ENCODE assay signal across 14 mouse cellular contexts in genomic region chr11:97589216-97589615, GRCm38 (mm10). TPM values are rescaled to one million over a fixed set of nuclear protein-coding genes. Genes with fewer than 3 reads are reported as not detected.
A peak's percentile ranks its signal among the peaks of the same experiment; 100 is the strongest.
DNase-seq lines count a peak whose midpoint lies in the region; ATAC-seq and TF ChIP-seq lines count a peak whose summit lies in the region.
"Had no signal": no experiment of that assay in that cellular context is flagged by ENCODE, and none has a peak within 500 bp of the region (broad histone marks: within the 10 kb centered on the region; RNA-seq: fewer than 3 reads in every experiment).

No protein-coding gene starts in this region.

- intact Hi-C loops in gastrocnemius, adult 2 months (cut with DNase I), result no loop called here

- peak; percentile 48 for DNase-seq in gastrocnemius, adult 2 months
- no peak for DNase-seq in gastrocnemius, postnatal 10 days
- DNase-seq in right cerebral cortex, postnatal 25 days, result peak; percentile 47
- DNase-seq in right cerebral cortex, postnatal 14 days, result no peak
- DNase-seq in ovary, postnatal 10 days (ENCODE audit: low spot score), result no peak
- no peak for DNase-seq in liver, embryonic 11.5 days (ENCODE audit: low spot score)
- DNase-seq in urinary bladder, adult 18-20 months (ENCODE audit: low spot score in 2 of 2), result no peak
- DNase-seq: heart, adult 11 months; liver, embryonic 13.5 days had no signal

- peaks cover 11% of the 10 kb centered on the region for H3K4me1 ChIP-seq in limb, embryonic 12.5 days (replicated peaks)
- peaks cover 3% of the 10 kb centered on the region; the same call in 1 of the 2 replicates for H3K4me1 ChIP-seq in liver, embryonic 11.5 days (replicated peaks; ENCODE audit: control insufficient read depth, insufficient read depth, low read length)

- peak overlapping the region; percentile 24 for H3K4me2 ChIP-seq in limb, embryonic 12.5 days
- no peak overlapping the region for H3K4me2 ChIP-seq in liver, embryonic 11.5 days
- H3K4me2 ChIP-seq: embryonic facial prominence, embryonic 15.5 days; hindbrain, embryonic 15.5 days; liver, embryonic 13.5 days; midbrain, embryonic 12.5 days; stomach, embryonic 15.5 days had no signal

- H3K9me3 ChIP-seq in limb, embryonic 12.5 days, result no peaks in the 10 kb centered on the region
- H3K9me3 ChIP-seq in liver, embryonic 11.5 days (ENCODE audit: control insufficient read depth, low read length), result no peaks in the 10 kb centered on the region
- H3K9me3 ChIP-seq: embryonic facial prominence, embryonic 15.5 days; hindbrain, embryonic 15.5 days; liver, embryonic 13.5 days; midbrain, embryonic 12.5 days; stomach, embryonic 15.5 days had no signal

- no peak for ATAC-seq in limb, embryonic 12.5 days (ENCODE audit: insufficient number of reproducible peaks, insufficient read depth, low FRiP score, low TSS enrichment, low read depth)
- no peak for ATAC-seq in liver, embryonic 11.5 days (replicated peaks; ENCODE audit: low FRiP score)

- H3K4me3 ChIP-seq in gastrocnemius, adult 2 months, result no peak overlapping the region
- H3K4me3 ChIP-seq in limb, embryonic 12.5 days (replicated peaks), result no peak overlapping the region
- no peak overlapping the region for H3K4me3 ChIP-seq in liver, embryonic 11.5 days (ENCODE audit: low read depth, low read length)
- H3K4me3 ChIP-seq: embryonic facial prominence, embryonic 15.5 days; hindbrain, embryonic 15.5 days; liver, embryonic 13.5 days; midbrain, embryonic 12.5 days; stomach, embryonic 15.5 days had no signal

- WGBS in limb, embryonic 12.5 days, result 1% methylated on average over 10 of the region's 10 CpGs
- 24% methylated on average over 10 of the region's 10 CpGs for WGBS in liver, embryonic 11.5 days

- peaks cover 6% of the 10 kb centered on the region for H3K27me3 ChIP-seq in limb, embryonic 12.5 days
- peaks cover 10% of the 10 kb centered on the region; the same call in 1 of the 2 replicates for H3K27me3 ChIP-seq in liver, embryonic 11.5 days (replicated peaks; ENCODE audit: control insufficient read depth, insufficient read depth, low read length)
- H3K27me3 ChIP-seq: hindbrain, embryonic 15.5 days had no signal

- no peaks in the 10 kb centered on the region for H3K36me3 ChIP-seq in limb, embryonic 12.5 days
- no peaks in the 10 kb centered on the region for H3K36me3 ChIP-seq in liver, embryonic 11.5 days (ENCODE audit: control insufficient read depth, insufficient read depth, low read length)
- H3K36me3 ChIP-seq: embryonic facial prominence, embryonic 15.5 days; hindbrain, embryonic 15.5 days; liver, embryonic 13.5 days; midbrain, embryonic 12.5 days; stomach, embryonic 15.5 days had no signal

- no peak overlapping the region for H3K9ac ChIP-seq in limb, embryonic 12.5 days (replicated peaks)
- H3K9ac ChIP-seq in liver, embryonic 11.5 days (ENCODE audit: low read depth, low read length), result no peak overlapping the region
- H3K9ac ChIP-seq: embryonic facial prominence, embryonic 15.5 days; hindbrain, embryonic 15.5 days; liver, embryonic 13.5 days; midbrain, embryonic 12.5 days; stomach, embryonic 15.5 days had no signal

- no peak overlapping the region for H3K27ac ChIP-seq in gastrocnemius, adult 2 months
- no peak overlapping the region for H3K27ac ChIP-seq in limb, embryonic 12.5 days
- no peak overlapping the region for H3K27ac ChIP-seq in liver, embryonic 11.5 days (ENCODE audit: low read depth, low read length)
- H3K27ac ChIP-seq: embryonic facial prominence, embryonic 15.5 days; hindbrain, embryonic 15.5 days; liver, embryonic 13.5 days; midbrain, embryonic 12.5 days; stomach, embryonic 15.5 days had no signal

- TF ChIP-seq CTCF in gastrocnemius, adult 2 months (IDR thresholded peaks at IDR 0.05), result no peak

RNA-seq across cellular contexts. Expression of gene Srcin1, which starts 13.2 kb away (rescaled TPM):
- total RNA-seq in gastrocnemius, adult 2 months (2021), result 1 to 10 TPM in 1 of 2 experiments, under 1 TPM in 1; 0.61 to 1.2 TPM
- 1 to 10 TPM; 1.1 to 1.4 TPM for total RNA-seq in gastrocnemius, postnatal 10 days (2021)
- polyA plus RNA-seq in limb, embryonic 12.5 days (2016; fragmentation: Nextera tagmentation; extraction: Ambion mirVana), result 0.27 and 0.79 TPM in 2 replicates
- 0.13 and 0.14 TPM in 2 replicates for polyA plus RNA-seq in liver, embryonic 11.5 days (2014; fragmentation: Nextera tagmentation; extraction: Ambion mirVana)
- polyA plus RNA-seq: liver, embryonic 13.5 days had no signal

RNA-seq across cellular contexts. Expression of gene Epop, which starts 40.3 kb away (rescaled TPM):
- total RNA-seq in gastrocnemius, adult 2 months (2021), result 1 to 10 TPM in 1 of 2 experiments, under 1 TPM in 1; 0.98 to 1.5 TPM
- under 1 TPM; 0.59 to 0.68 TPM for total RNA-seq in gastrocnemius, postnatal 10 days (2021)
- polyA plus RNA-seq in limb, embryonic 12.5 days (2016; fragmentation: Nextera tagmentation; extraction: Ambion mirVana), result 16.4 and 16.9 TPM in 2 replicates
- polyA plus RNA-seq in liver, embryonic 11.5 days (2014; fragmentation: Nextera tagmentation; extraction: Ambion mirVana), result 4.1 and 4.8 TPM in 2 replicates

Comparison
In these comparisons a context has a peak if more than half of its experiments do, and no peak if none do; other contexts are left out.
1. DNase-seq: peak in gastrocnemius, adult 2 months (single experiment) and right cerebral cortex, postnatal 25 days (single experiment); none in gastrocnemius, postnatal 10 days (single experiment), right cerebral cortex, postnatal 14 days (single experiment), ovary, postnatal 10 days (single experiment), liver, embryonic 11.5 days (single experiment) and urinary bladder, adult 18-20 months (0 of 2).